Comparison of ENCODE assay signal across 8 mouse cellular contexts in the genomic region with DNA sequence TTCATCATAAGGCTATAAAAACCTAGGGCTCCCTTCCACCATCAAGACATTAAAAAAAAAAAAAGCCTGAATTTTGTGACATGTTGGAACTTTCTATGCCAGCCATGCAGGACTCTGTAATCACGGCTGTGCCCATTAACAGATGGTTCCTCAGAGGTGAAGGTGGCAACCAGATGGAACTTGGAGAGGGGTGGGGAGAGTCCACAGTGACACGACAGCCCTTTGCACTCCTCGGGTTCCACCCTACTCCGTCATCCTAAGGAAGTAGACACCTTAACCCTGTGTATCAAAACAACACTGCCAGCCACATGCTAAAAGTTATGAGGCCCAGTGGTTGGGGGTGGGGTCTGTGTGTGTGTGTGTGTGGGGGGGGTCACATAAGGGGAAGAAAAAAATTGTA. TPM values are rescaled to one million over a fixed set of nuclear protein-coding genes. Genes with fewer than 3 reads are reported as not detected.
DNase-seq lines count a peak whose midpoint lies in the region; ATAC-seq and TF ChIP-seq lines count a peak whose summit lies in the region.

No protein-coding gene starts in this region.

- TF ChIP-seq CTCF in cortical plate, adult 2 months (IDR thresholded peaks at IDR 0.05; ENCODE audit: extremely low read depth, insufficient read depth, low read length), result no peak
- no peak for TF ChIP-seq CTCF in midbrain, postnatal 0 days (IDR thresholded peaks at IDR 0.05)

- intact Hi-C loops in heart, postnatal 36 days (cut with DNase I), result no loop called here

- H3K27ac ChIP-seq in heart, embryonic 16.5 days (ENCODE audit: low read length), result no peak overlapping the region
- H3K27ac ChIP-seq in cortical plate, adult 2 months (ENCODE audit: insufficient read depth, low read length), result no peak overlapping the region
- H3K27ac ChIP-seq in intestine, embryonic 14.5 days (ENCODE audit: low read depth), result no peak overlapping the region
- no peak overlapping the region for H3K27ac ChIP-seq in midbrain, postnatal 0 days (ENCODE audit: low read depth, low read length)

- TF ChIP-seq POLR2A in cortical plate, adult 2 months (IDR thresholded peaks at IDR 0.05; ENCODE audit: extremely low read depth, insufficient read depth, low read length), result no peak

- no peaks in the 10 kb centered on the region for H3K27me3 ChIP-seq in heart, embryonic 16.5 days (ENCODE audit: control insufficient read depth, insufficient read depth, low read length)
- no peaks in the 10 kb centered on the region for H3K27me3 ChIP-seq in intestine, embryonic 14.5 days (replicated peaks; ENCODE audit: control insufficient read depth, insufficient read depth, low read length)
- no peaks in the 10 kb centered on the region for H3K27me3 ChIP-seq in midbrain, postnatal 0 days (ENCODE audit: insufficient read depth, low read length)

- ATAC-seq in heart, embryonic 16.5 days (replicated peaks; ENCODE audit: extremely low read depth, insufficient read depth, low FRiP score), result no peak
- ATAC-seq in intestine, embryonic 14.5 days (replicated peaks; ENCODE audit: low FRiP score, low TSS enrichment, low read depth), result no peak
- no peak for ATAC-seq in midbrain, postnatal 0 days (ENCODE audit: low FRiP score)

- no peak for DNase-seq in heart, postnatal 36 days
- no peak for DNase-seq in intestine, embryonic 14.5 days (ENCODE audit: low spot score)
- DNase-seq in midbrain, postnatal 0 days (ENCODE audit: low spot score), result no peak
- no peak for DNase-seq in ovary, postnatal 10 days (ENCODE audit: low spot score)
- DNase-seq in layer of hippocampus, postnatal 36 days, result no peak
- DNase-seq in urinary bladder, postnatal 36 days (ENCODE audit: low spot score in 2 of 2), result no peak

- peak overlapping the region; percentile 80 for H3K4me2 ChIP-seq in heart, embryonic 16.5 days (ENCODE audit: low read depth, low read length)
- H3K4me2 ChIP-seq in intestine, embryonic 14.5 days (ENCODE audit: low read length), result peak overlapping the region; percentile 81
- peak overlapping the region; percentile 91 for H3K4me2 ChIP-seq in midbrain, postnatal 0 days (ENCODE audit: low read depth, low read length, poor library complexity, severe bottlenecking)

- H3K4me1 ChIP-seq in heart, embryonic 16.5 days (ENCODE audit: control insufficient read depth, insufficient read depth, low read length), result peaks cover 28% of the 10 kb centered on the region
- H3K4me1 ChIP-seq in cortical plate, adult 2 months (ENCODE audit: control insufficient read depth, insufficient read depth, low read length), result no peaks in the 10 kb centered on the region; the same call in none of the 2 replicates
- H3K4me1 ChIP-seq in intestine, embryonic 14.5 days (replicated peaks; ENCODE audit: control insufficient read depth, insufficient read depth, low read length), result peaks cover 9% of the 10 kb centered on the region; the same call in 1 of the 2 replicates
- no peaks in the 10 kb centered on the region for H3K4me1 ChIP-seq in midbrain, postnatal 0 days (ENCODE audit: insufficient read depth, low read length)

- WGBS in heart, embryonic 16.5 days, result 73% methylated on average over 4 of the region's 4 CpGs
- 65% methylated on average over 4 of the region's 4 CpGs for WGBS in intestine, embryonic 14.5 days
- 82% methylated on average over 4 of the region's 4 CpGs for WGBS in midbrain, postnatal 0 days

- H3K4me3 ChIP-seq in heart, embryonic 16.5 days (ENCODE audit: low read length), result peak overlapping the region; percentile 72; the same call in 1 of the 2 replicates
- peak overlapping the region; percentile 49; the same call in 1 of the 2 replicates for H3K4me3 ChIP-seq in cortical plate, adult 2 months (ENCODE audit: insufficient read depth, low read length)
- H3K4me3 ChIP-seq in intestine, embryonic 14.5 days (ENCODE audit: low read depth, low read length), result peak overlapping the region; percentile 85; the same call in 1 of the 2 replicates
- H3K4me3 ChIP-seq in midbrain, postnatal 0 days (ENCODE audit: low read depth, low read length), result peak overlapping the region; percentile 88; the same call in 1 of the 2 replicates

- peak overlapping the region; percentile 13; the same call in 1 of the 2 replicates for H3K9ac ChIP-seq in heart, embryonic 16.5 days (ENCODE audit: low read length)
- no peak overlapping the region; the same call in 1 of the 2 replicates for H3K9ac ChIP-seq in intestine, embryonic 14.5 days (ENCODE audit: low read length)
- no peak overlapping the region for H3K9ac ChIP-seq in midbrain, postnatal 0 days (replicated peaks; ENCODE audit: low read length, poor library complexity, severe bottlenecking)

- H3K36me3 ChIP-seq in heart, embryonic 16.5 days (ENCODE audit: control insufficient read depth, insufficient read depth), result no peaks in the 10 kb centered on the region; the same call in 1 of the 2 replicates
- H3K36me3 ChIP-seq in intestine, embryonic 14.5 days (ENCODE audit: control insufficient read depth, insufficient read depth, low read length), result peaks cover 10% of the 10 kb centered on the region; the same call in 1 of the 2 replicates
- 0 out of 2 replicates have a peak, but pooled peaks cover 4% of the 10 kb centered on the region for H3K36me3 ChIP-seq in midbrain, postnatal 0 days (ENCODE audit: insufficient read depth, low read length)

- no peaks in the 10 kb centered on the region for H3K9me3 ChIP-seq in heart, embryonic 16.5 days (replicated peaks; ENCODE audit: control insufficient read depth, low read length)
- H3K9me3 ChIP-seq in intestine, embryonic 14.5 days (ENCODE audit: control insufficient read depth, low read length), result no peaks in the 10 kb centered on the region
- no peaks in the 10 kb centered on the region for H3K9me3 ChIP-seq in midbrain, postnatal 0 days (ENCODE audit: low read length)

RNA-seq across cellular contexts. Expression of gene Arfgap3, which starts 1.3 kb away (rescaled TPM):
- polyA plus RNA-seq in heart, embryonic 16.5 days (2015; fragmentation: Nextera tagmentation; extraction: Ambion mirVana), result 42.0 and 44.6 TPM in 2 replicates
- 10 to 100 TPM; 11.0 to 12.2 TPM for total RNA-seq in heart, postnatal 36 days (2021)
- 24.8 and 24.9 TPM in 2 replicates for polyA plus RNA-seq in cortical plate, adult 2 months (2012; rRNA removed)
- 53.5 and 54.6 TPM in 2 replicates for polyA plus RNA-seq in intestine, embryonic 14.5 days (2014; fragmentation: Nextera tagmentation; extraction: Ambion mirVana)
- total RNA-seq in midbrain, postnatal 0 days (2014; rRNA removed), result 41.8 and 44.0 TPM in 2 replicates
- 36.4 and 36.8 TPM in 2 replicates for polyA plus RNA-seq in midbrain, postnatal 0 days (2015; fragmentation: Nextera tagmentation; extraction: Ambion mirVana)
- total RNA-seq in layer of hippocampus, postnatal 36 days (2021), result 10 to 100 TPM; 19.6 to 19.7 TPM
